Mouse (Mus musculus) thymus, postnatal 14 days (tissue): ENCODE data around the gene Tma7.

Source experiments
- DNase-seq: peaks from one replicate; pipeline ENCODE4 v3.0.0; 2021

The Tma7 gene

GRCm38 (mm10) chr9:109039681-109040080 is 42.7 kb downstream of the Tma7 start:
- DNase-seq, result no peak

- no peak for DNase-seq
These were observed 43.5 kb downstream of the Tma7 start for GRCm38 (mm10) chr9:109038901-109039364.

- peak; percentile 84 for DNase-seq
These were observed 44.1 kb downstream of the Tma7 start, which contains the start of gene Shisa5 for GRCm38 (mm10) chr9:109038086-109038895. TSS of gene Shisa5 (plus strand) at chr9:109038565.

GRCm38 (mm10) chr9:109032435-109032834 is 50.0 kb downstream of the Tma7 start:
- DNase-seq, result no peak

GRCm38 (mm10) chr9:109031686-109032085 is 50.7 kb downstream of the Tma7 start:
- DNase-seq, result no peak

- DNase-seq, result no peak
These were observed 51.4 kb downstream of the Tma7 start for GRCm38 (mm10) chr9:109031001-109031400.

- no peak for DNase-seq
These were observed 52.1 kb downstream of the Tma7 start for GRCm38 (mm10) chr9:109030312-109030711.

- DNase-seq, result no peak
These were observed 53.5 kb downstream of the Tma7 start for GRCm38 (mm10) chr9:109028919-109029318.

- DNase-seq, result no peak
These were observed 54.0 kb downstream of the Tma7 start for GRCm38 (mm10) chr9:109028421-109028820.

- DNase-seq, result no peak
These were observed 54.9 kb downstream of the Tma7 start for GRCm38 (mm10) chr9:109027521-109027920.
